Comparison of ENCODE assay signal across 33 mouse cellular contexts in genomic region chr2:181632624-181633023, GRCm38 (mm10). TPM values are rescaled to one million over a fixed set of nuclear protein-coding genes. Genes with fewer than 3 reads are reported as not detected.
DNase-seq lines count a peak whose midpoint lies in the region.
"Had no signal": no experiment of that assay in that cellular context is flagged by ENCODE, and none has a peak within 500 bp of the region (broad histone marks: within the 10 kb centered on the region; RNA-seq: fewer than 3 reads in every experiment).

No protein-coding gene starts in this region.

- DNase-seq in brain, adult 2 months (ENCODE audit: low read depth, low spot score) = peak; percentile 83
- DNase-seq in cerebellum, adult 11 months = peak; percentile 39
- peak; percentile 73 for DNase-seq in cerebellum, adult 9-10 months
- peak; percentile 54 to 55 for DNase-seq in cerebellum, postnatal 36 days
- DNase-seq in gastrocnemius, postnatal 36 days = no peak
- DNase-seq in lung, adult 18-20 months = no peak
- DNase-seq in spleen, adult 12 weeks (ENCODE audit: low spot score) = no peak
- no peak for DNase-seq in thymus, postnatal 0 days (ENCODE audit: low spot score)
- DNase-seq: adrenal gland, postnatal 25 days; B cell, adult 2 months; forebrain, postnatal 0 days; kidney, adult 2 months; kidney, postnatal 4 days; lung, postnatal 36 days; thymus, postnatal 14 days had no signal

- intact Hi-C loops in gastrocnemius, postnatal 36 days (cut with DNase I) = no loop called here

RNA-seq across cellular contexts. Expression of gene Gm29797, which starts 24.2 kb away (rescaled TPM):
- total RNA-seq in gastrocnemius, postnatal 36 days (2021) = not detected
- polyA plus RNA-seq in thymus, postnatal 0 days (2015; fragmentation: Nextera tagmentation; extraction: Ambion mirVana) = 0.18 and 0.44 TPM in 2 replicates
- total RNA-seq: adrenal gland, postnatal 25 days; forebrain, postnatal 0 days; gastrocnemius, adult 8-10 months; heart, postnatal 25 days; left cerebral cortex, postnatal 25 days; liver, adult 2 months; megakaryocyte, adult 5-6 weeks; midbrain, postnatal 0 days had no signal
- polyA plus RNA-seq: erythroblast, embryonic 14.5 days; forebrain, embryonic 12.5 days; forebrain, postnatal 0 days; gonadal fat pad, adult 2 months; heart, embryonic 14.5 days; hindbrain, embryonic 11.5 days; hindbrain, embryonic 16.5 days; kidney, postnatal 0 days; liver, adult 2 months; liver, embryonic 15.5 days; lung, embryonic 15.5 days; midbrain, embryonic 11.5 days; midbrain, postnatal 0 days; myocyte; neural tube, embryonic 13.5 days had no signal

RNA-seq across cellular contexts. Expression of gene Samd10, which starts 33.6 kb away (rescaled TPM):
- 1 to 10 TPM in 1 of 2 experiments, under 1 TPM in 1; 0.69 to 1.0 TPM for total RNA-seq in gastrocnemius, postnatal 36 days (2021)
- polyA plus RNA-seq in thymus, postnatal 0 days (2015; fragmentation: Nextera tagmentation; extraction: Ambion mirVana) = 9.4 and 12.1 TPM in 2 replicates
- polyA plus RNA-seq: erythroblast, embryonic 14.5 days had no signal

RNA-seq across cellular contexts. Expression of gene Sox18, which starts 38.8 kb away (rescaled TPM):
- total RNA-seq in gastrocnemius, postnatal 36 days (2021) = 10 to 100 TPM in 1 of 2 experiments, 1 to 10 TPM in 1; 7.6 to 14.2 TPM
- 13.9 and 14.1 TPM in 2 replicates for polyA plus RNA-seq in thymus, postnatal 0 days (2015; fragmentation: Nextera tagmentation; extraction: Ambion mirVana)

RNA-seq across cellular contexts. Expression of gene Zfp512b, which starts 40.0 kb away (rescaled TPM):
- total RNA-seq in gastrocnemius, postnatal 36 days (2021) = 10 to 100 TPM; 15.3 to 19.7 TPM
- 23.3 and 35.0 TPM in 2 replicates for polyA plus RNA-seq in thymus, postnatal 0 days (2015; fragmentation: Nextera tagmentation; extraction: Ambion mirVana)

RNA-seq across cellular contexts. Expression of gene Prpf6, which starts 41.0 kb away (rescaled TPM):
- 10 to 100 TPM; 23.0 to 29.8 TPM for total RNA-seq in gastrocnemius, postnatal 36 days (2021)
- polyA plus RNA-seq in thymus, postnatal 0 days (2015; fragmentation: Nextera tagmentation; extraction: Ambion mirVana) = 51.7 and 55.3 TPM in 2 replicates

Comparison
In these comparisons a context has a peak if more than half of its experiments do, and no peak if none do; other contexts are left out.
1. DNase-seq: peak in brain, adult 2 months (single experiment), cerebellum, adult 11 months (single experiment), cerebellum, adult 9-10 months (single experiment) and cerebellum, postnatal 36 days (2 of 2); none in gastrocnemius, postnatal 36 days (0 of 2), lung, adult 18-20 months (0 of 2), spleen, adult 12 weeks (single experiment) and thymus, postnatal 0 days (single experiment).